Mouse (Mus musculus): ENCODE data around the gene Fam71b.

Fam71b gene

DNA sequence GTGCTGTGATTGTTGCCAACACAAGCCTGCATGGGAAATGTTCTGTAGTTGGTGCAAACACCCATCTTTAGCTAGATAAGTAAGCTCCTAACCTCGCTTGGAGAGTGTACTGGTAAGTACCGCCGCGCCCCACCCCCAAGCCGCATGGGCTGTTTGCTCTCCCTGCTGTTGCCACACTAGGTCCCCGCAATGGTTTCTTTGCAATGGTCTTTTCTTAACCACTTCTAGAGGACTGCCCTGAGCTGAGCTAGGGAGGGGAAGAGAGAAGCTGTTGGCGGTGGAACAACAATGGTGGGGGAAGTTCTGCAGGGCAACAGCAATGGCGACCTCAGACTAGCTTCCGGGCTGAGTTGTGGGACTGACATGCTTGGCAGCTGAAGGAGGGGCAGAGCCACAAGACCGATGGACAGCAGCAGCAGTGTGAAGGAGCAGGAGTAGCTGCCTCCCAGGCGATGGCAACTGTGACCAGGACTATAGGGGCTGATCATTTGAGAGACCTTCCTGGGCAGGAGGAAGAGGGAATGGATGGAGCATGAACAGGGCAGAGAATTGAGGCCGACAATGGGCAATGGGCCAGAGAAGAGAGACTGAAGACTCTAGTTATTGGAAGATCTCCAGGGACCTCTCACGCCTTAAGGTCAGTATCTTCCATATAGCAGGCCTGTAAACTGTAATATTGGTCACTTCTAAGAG lies at the start of gene Fam71b:
Fam71b (plus strand) TSS at position 393 of the 693 bp plus-strand sequence.
- peak; percentile 66 for DNase-seq (ENCODE audit: low spot score)

DNA sequence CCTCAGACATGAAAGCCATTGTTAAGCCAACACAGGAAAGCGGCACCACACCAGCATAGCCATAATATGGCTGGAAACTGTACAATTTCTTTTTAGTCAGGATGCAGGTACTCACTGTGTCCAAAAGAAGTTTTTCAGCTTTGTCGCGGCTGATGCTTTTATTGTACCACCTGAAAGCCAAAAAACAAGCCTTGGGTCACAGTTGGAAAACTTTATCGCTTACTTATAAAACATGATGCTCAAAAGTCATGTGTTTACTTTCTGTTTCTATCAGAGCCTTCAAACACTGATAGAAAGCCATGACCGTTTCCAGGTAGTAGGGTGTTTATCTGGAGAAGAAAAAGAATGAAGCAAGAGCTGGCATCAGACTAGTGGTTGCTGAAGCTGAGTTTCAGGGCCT lies 48.6 kb upstream of the Fam71b start:
- peak; percentile 34 for DNase-seq (ENCODE audit: low spot score)

DNA sequence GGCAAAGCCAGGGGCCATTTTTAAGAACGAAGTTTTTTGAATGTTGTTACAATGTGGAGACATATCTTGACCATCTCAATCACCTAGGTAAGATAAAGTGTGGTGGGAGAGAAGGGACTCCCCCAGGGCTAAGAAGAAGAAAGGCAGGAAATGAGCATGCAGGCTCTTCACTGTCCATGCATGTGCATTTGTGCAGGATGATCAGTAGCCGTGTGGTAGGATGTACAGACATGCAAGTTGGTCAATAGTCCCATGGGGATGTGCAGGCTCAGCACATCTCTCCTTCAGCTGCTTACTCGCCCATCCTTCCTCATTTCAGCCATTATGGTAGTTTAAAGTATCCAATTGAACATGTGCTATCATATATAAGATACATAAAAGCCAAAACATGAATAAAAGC lies 47.9 kb upstream of the Fam71b start:
- DNase-seq (ENCODE audit: low spot score) = no peak

DNA sequence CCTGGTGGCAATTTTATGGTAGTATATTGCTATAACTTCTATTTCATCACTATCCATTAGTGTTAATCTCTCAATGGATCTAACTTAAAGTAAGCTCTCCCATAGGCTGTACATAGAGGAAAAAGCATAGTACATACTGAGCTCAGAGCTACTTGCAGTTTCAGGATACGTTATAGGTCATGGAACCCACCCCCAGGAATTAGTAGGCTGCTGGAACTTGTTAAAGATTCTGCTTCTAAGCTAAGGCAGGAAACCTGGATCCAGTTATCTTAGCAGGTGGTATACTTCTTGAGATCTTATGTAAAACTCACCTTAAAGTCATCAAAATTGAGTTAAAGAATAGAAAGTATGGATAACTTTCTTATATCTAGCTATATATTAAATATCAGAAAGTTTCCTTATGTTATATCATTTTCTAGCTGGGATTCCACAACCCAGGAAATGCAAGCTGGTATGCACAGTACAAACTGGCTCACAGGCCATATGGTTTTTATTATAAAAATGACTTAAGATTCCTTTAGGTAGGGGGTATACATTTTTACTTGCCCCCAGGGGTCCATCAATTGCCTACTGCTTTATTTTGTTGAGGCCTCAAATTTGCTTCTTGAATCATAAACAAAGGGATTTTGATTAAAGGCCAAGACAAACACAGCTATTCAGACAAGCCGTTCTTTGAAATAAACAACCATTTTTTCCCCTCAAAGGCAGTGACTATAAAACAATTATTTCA lies 46.5 kb upstream of the Fam71b start:
- DNase-seq (ENCODE audit: low spot score) = no peak

DNA sequence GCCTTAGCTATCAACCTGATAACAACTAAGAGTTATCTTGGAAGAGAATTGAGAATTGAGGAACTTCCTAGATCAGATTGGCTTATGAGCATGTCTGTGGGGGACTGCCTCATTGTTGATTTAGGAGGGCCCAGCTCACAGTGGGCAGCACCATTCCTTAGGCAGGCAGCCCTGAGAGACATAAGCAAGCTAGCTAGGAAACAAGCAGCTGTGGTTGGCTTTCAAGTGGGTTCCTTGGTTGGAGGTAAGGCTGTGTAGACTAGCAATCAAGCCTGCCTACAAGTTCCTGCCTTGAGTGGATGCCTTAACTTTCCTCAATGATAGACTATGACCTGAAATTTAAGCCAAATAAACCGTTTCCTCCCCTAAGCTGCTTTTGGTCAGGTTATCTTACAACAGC lies 38.0 kb upstream of the Fam71b start:
- DNase-seq (ENCODE audit: low spot score) = peak; percentile 67

DNA sequence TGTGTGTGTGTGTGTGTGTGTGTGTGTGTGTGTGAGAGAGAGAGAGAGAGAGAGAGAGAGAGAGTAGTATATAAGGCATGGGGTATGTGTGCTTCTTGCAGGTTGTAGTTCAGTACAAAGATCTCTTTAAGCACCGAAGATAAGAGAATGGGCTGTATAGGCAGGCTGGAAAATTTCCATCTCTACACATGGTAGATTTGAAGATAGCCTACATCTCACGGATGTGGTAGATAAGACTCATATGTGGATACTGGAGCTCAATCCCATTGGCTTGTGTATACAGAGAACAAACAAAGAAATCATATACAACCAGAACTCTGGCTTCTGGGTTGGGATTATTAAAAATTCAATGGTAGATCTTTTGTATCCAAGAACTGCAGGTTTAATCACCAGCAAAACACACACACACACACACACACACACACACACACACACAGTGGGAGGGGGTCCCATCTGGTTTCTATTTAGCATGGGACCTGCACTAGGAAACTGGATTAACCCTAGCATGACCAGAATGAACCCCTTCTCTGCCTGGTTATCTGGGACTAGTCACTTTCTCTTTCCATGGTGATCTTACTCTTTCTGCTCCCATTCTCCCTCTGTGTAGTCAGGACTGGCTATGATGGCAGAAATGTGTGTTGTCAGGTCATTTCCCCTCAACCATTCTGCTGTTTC lies 35.2 kb upstream of the Fam71b start:
- no peak for DNase-seq (ENCODE audit: low spot score)

DNA sequence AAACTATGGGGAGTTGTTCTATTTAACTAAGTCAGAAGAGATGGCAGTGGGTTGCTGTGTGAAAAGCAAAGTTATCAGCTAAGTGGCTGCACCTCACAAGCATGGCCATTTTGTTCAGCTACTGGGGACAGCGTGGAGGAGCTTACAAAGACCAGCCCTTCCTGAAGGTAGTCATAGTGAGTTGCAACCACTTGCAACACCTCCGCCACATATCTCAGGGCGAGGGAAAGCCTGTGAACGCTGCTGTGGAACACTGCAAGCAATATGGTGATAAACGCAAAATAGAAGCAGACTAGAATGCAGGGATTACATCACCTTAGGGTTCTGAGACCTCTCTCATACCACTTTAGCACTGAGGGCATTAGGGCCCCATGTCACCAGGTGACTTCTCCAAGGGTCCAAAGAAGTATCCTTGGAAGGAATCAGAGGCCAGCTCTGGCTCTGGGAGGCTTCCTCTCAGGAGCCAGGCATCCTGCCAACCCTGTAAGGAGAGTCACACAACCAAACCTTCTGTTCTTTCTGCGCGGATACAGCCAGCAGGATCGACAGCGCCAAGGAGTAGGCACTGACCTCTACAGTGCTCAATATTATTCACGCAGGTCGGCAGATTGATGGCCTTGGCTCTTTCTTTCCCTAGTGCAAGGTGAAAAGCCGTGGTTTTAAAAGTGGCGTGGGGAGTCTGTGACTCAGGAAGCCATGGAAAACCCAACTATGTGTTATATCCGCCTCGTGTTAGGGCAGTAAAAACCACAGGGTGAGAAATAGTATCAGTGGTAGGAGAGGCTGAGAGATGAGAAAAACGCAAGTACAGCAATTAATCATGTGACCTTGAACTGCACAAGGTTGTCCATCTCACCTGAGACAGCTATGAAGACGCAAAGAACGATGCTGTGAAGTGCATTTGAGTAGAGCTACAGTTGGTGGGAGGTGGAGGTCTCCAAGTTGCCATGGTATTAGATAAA lies 34.0 kb upstream of the Fam71b start:
- no peak for DNase-seq (ENCODE audit: low spot score)

DNA sequence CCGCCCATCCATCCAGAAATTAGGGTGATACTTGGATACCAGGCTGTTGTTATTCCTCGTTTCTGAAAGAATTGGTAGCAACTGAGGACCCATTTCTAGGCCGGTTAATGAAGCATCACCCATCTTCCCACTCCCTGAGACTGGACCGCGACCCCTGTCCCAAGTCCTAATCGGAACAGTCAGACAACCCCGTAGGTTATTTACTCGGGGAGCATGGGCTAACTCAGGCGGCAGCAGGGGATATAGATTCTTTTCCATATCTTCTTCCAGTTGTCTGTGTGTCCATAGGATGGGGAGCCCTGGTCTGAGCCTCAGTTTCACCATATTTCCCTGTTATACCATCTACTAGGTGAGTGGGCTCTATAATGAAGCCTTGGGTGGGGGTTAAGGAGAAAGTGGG lies 32.5 kb upstream of the Fam71b start:
- no peak for DNase-seq (ENCODE audit: low spot score)

DNA sequence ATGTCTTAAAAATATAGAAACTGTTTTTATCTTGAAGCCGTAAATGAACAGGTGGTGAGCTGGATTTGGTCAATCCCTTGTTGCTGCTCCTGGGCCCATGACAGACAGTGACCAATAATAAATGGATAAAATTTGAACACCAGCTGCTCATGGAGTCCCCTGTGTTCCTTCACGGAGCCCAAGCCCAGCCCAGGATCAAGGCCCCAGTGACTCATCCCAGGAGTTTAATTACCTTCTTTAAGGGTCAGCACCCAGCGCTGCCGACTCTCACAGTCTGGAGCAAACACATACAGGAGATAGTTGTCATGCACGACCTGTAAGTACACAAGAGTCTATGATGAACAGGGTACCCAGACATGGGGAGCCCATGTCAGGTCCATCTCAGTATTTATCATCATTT lies 30.6 kb upstream of the Fam71b start:
- no peak for DNase-seq (ENCODE audit: low spot score)

DNA sequence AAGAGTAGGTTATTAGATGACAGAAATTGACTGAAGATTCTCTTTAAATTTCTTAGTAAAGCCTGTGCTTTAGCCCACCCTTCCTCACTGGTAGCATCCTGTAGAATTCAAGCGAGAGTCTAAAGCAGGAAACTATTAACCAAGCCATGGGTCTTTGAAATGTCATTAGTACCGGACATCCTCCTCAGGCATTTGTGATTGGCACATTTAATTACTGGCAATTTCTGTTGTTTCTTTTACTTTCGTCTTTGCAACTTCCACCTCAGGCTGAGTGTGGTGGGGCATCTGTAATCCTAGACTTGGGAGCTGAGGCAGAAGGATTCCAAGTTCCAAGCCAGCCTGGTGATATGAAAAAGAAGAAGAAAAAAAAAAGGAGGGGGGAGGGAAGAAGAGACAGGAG lies 30.0 kb upstream of the Fam71b start:
- no peak for DNase-seq (ENCODE audit: low spot score)

DNA sequence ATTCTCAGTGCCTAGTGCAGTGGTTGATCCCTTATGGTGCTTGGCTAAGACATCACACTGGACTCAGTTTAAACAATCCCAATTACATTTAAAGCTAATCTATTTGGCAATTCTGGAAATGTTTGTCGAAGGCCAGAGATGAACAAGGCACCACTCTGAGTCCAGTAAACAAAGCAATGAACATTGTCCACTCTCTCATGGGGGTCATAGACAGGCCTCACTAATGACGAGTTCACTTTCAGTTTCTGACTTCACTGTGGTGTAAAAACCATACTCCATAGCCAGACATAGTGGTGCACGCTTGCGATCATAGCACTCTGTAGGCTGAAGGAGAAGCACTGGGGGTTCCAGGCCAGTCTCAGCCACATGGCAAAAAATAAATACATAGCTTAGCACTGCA lies 25.9 kb upstream of the Fam71b start:
- DNase-seq (ENCODE audit: low spot score) = no peak

DNA sequence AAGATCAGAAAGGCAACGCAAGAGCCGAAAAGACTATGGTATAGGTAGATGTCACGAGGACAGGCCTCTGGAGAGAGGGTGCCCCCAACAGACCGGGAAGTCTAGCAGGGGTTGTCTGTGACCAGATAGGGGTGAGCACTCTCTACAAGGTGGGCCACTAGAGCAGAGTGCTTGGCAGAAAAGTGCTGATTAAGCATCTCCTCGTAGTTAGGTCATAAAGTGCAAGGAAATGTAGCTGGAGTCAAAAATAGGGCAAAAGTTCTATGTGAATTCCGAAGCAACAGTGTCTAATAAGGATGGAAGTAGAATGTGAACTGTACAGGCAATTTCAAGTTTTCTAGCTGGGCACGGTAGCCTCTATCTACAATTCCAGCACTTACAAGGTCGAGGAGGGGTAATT lies 25.1 kb upstream of the Fam71b start:
- DNase-seq (ENCODE audit: low spot score) = no peak

DNA sequence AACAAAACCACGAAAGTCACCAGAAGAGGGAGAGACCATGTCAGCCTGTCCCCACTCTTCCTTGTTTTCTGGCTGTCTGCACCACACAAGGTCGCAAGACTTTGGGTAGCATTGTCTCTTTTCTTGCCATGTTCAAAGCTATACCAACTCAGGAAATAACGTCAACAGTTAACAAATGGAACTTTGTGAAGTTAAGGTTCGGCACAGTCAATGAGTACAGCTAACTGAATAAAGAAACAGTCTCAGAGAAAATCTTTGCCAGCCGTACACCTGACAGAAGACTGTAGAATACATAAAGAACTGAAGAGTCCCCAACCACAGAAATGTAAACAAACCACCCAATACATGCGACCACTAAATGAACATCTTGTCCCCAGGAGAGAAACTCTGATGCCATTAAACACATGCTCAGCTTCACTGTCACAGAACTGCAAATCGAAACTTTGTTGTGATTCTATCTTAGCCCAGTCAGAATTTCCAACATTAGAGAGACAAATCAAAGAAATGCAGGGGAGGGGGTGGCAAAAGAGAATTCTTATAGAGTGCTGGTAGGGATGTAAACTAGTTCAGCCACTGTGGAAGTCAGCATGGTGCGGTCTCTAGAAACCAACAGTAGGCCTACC lies 23.9 kb upstream of the Fam71b start:
- DNase-seq (ENCODE audit: low spot score) = peak; percentile 71

DNA sequence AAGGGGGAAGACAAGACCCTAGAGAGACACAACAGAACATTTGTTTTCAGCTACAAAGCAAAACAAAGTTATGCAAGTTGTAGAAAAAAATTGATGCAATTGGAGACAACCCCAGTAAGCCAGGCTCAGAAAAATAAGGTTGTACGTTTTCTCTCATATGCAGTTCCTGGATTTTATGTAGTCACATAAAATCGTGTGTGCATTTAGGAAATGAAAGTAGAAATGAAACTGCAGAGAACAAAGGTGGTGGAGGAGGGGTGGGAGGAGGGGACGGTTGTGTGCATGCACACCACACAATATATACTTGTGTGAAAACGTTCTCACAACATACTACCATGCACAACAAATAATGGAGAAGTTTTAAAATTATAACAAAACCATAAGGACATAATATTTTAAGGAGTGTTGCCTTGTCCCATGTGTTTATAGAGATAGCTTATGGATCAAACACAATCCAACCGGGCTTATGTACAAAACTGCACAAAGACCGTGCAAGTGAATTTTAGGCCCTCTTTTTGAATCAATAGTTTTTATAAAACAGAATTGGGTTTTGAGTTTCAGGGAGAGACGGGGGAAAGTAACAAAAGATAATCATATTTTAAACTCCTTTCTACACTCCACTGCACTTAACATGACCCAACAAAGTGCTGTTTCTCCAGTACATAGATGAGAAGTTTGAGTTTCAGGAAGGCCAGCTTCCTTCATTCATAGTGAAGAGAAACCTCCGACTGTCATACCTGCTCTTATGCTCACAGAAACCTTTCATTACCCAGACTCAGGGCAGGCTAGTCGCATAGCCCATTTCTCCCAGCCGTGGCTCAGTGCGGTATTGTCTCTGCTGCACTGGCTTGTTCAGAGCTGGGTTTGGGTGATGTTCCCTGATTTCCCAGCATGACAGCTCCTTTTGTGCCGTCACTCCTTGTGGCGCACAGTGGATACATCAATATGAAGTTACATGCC lies 23.0 kb upstream of the Fam71b start:
- no peak for DNase-seq (ENCODE audit: low spot score)

DNA sequence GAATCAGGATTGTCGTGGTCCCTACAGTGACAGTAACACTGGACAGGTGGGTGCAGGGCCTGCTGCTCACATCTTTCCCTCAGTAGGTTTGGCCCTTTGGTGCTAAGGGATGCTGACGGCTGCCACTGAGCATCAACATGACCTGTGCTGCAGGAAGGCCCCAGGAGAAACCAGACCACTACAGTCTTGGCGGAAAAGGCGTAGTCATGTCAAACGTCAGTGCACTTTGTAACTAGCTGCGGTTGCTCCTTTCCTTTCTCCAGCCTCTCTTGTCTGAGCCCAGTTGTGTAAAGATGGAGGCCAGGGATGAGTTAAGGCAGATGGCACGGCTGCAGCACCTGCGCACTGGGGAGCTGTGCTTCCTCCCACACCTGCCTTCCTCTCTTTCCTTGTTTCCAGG lies 21.3 kb upstream of the Fam71b start:
- peak; percentile 68 for DNase-seq (ENCODE audit: low spot score)

DNA sequence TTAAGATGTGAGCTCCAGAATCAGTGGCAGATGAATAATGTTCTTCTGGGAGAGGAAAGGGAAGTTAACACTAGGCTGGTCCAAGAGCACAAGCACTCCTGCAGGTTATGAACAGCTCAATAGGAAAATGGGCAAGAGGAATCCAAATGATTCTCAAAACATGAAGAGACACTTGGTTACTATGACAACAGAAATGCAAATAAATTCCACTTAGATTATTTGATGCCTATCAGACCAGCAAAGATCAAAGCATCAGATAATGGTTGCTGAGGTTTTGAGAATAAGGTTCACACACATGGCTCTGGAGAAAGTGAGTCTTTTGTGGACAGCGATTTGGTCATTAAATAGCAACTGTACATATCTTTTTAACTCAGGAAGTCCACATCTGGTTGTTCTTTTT lies 19.0 kb upstream of the Fam71b start:
- DNase-seq (ENCODE audit: low spot score) = peak; percentile 19

DNA sequence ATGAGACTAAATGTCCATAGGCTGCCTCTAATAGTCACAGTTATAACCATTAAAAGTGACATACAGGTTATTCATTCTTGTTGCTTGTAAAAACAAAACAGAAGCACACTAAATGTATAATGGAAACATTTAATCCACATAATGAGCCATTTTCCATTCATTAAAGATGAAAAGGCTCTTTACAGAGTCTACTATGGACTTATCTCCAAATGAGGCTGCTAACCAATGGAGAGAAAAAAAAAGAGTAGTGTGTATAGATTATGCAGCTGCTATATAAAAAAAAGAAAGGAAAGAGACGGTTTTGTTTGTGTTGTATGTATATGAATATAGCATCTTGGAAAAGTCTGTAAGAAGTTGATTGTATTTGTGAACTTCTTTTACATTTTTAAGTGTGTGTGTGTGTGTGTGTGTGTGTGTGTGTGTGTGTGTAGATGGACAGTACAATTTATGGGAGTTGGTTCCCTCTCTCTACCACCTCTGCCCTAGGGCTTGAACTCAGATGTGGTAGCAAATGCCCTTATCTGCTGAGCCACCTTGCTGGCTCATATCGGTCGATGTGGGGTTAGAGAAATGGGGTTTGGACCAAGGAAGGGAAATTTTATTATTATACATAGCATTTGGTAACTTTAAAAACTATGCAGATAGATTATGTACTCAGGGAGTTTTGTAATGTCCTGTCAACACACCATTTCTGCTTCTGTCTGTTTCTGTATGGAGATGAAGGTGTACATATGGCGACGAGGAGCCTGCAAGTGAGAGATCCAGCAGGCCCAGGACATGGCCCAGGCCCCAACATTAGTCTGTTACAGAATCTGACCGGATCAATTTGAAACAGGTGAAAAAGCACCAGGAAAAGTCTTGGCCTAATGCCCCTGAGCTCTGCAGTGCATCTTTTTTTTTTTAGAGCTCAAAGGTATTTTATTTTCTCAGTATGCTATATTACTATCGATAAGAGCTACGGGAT lies 18.3 kb upstream of the Fam71b start:
- peak; percentile 1 for DNase-seq (ENCODE audit: low spot score)

DNA sequence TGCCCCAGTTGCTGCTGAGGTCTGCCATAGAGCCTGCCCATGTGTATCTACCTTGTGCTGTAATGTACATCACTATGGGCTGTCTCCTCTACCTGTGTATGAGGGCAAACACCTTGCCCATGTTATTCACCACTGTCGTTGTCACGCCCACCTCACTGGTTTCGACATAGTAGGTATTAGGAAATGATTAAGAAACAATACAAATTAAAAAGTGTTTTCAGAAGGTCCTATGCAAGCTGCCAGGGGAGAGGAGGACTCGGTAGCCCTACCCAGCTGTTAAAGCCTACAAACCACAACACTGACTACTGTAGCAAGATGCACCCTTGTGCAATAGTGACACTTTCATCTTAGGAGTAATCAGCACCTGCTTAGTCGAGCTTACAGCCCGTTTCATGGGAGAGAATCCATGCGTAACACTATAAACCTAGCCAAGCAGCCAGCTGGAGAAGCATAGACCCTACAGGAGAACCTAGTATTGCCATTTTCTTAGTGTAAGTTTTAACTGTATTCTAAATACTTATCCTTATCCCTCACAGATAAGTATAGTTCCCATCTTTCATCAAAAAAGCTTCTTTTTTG lies 16.2 kb upstream of the Fam71b start:
- peak; percentile 57 for DNase-seq (ENCODE audit: low spot score)

DNA sequence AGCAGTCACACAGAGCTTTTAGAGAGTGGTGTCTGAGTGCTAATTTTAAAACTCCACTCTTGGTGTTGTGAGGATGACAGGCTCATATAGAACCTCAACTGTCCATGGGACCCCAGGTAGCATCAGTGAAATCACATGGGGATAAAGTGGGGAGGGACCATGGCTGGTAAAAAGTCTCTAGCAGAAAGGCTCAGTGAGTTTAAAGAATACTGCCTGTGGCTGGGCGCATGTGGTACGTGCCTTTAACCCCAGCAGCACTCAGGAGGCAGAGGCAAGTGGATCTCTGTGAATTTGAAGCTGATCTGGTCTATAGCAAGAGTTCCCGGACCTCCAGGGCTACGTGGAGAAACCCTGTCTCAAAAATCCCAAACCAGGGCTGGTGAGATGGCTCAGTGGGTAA lies 13.9 kb upstream of the Fam71b start:
- no peak for DNase-seq (ENCODE audit: low spot score)

All from T-cell, adult 2 months (primary cell).